Mouse (Mus musculus) spleen, postnatal 36 days (tissue): ENCODE measurements around the gene Bhmt.
A peak's percentile ranks its signal among the peaks of the same experiment; 100 is the strongest.
"Not testable (repeated sequence)": the region's sequence is repeated elsewhere in the genome, so short reads cannot be mapped to it uniquely, and the experiment has no call there.

Experiments used
- DNase-seq, 2 experiments: peaks; one replicate each; pipeline ENCODE4 v3.0.0; 2022; ENCODE audit warnings: low spot score in 2 of 2, mixed read lengths in 1 of 2

The Bhmt gene

DNA sequence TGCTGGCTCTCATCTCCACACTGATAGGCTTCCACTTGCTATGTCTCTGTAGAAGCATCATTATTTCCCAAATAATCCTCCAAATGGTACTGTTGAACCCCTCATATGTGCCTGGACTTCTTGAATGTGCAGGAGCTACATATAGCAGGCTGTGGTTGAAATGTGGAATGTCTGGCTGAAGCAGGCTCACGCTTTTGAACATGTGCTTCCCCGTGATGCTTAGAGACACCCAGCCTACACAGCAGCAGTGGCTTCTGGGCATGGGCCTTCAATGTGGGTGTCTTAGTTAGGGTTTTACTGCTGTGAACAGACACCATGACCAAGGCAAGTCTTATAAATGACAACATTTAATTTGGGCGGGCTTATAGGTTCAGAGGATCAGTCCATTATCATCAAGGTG is 30.1 kb downstream of the Bhmt start:
- no peak for DNase-seq

DNA sequence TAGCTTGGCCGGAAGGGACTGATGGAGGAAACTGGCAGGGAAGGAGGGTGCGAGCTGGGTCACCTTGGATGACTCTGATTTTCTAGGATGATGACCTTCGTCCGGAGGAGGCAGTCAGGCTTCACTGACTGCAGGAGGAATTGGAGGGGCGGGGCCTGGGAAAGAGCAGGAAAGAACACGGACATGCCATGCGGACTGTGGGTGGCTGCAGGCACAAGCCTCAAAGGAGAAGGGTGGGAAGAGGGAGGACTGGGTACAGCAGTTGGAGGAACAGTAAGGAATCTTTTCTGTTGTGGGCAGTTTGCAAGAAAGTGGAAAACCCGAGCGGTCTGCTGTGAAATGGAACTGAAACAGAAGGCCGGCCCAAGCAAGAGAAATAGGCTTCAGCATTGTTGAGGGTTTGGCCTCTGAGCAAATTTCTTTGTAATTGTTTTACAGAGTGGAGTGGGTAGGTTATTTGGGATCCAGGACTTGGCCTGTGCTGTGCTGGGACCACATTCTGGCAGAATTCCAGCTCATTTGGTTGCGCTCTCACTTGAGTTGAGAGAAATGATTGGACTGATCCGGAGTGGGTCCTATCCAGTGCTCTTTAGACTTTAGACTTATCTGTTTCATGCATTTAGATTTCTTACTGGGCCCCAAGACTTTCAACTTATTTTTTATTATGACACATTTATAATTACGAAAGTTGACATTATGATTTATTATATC is 30.7 kb downstream of the Bhmt start:
- DNase-seq, result no peak

DNA sequence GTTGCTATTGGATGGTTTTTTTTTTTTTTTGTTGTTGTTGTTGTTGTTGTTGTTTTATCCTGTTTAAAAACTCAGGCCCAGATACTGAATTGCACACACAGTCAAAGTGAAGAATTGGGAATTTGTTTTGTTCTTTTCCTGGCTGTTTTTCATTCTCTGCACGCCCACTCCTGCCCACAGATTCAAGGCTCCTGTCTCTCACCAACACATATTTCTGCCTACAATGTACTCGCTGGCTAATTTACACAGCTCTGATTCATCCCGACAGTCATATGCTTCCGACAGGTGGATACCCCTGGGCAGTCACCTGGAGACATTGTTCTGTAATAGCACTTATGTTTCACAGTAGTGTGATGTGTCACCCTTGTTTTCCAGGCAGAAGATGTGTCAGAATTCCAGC is 33.1 kb downstream of the Bhmt start:
- no peak for DNase-seq

- no peak for DNase-seq
Measured at GRCm38 (mm10) chr13:93601527-93601926, 36.2 kb downstream of the Bhmt start.

DNA sequence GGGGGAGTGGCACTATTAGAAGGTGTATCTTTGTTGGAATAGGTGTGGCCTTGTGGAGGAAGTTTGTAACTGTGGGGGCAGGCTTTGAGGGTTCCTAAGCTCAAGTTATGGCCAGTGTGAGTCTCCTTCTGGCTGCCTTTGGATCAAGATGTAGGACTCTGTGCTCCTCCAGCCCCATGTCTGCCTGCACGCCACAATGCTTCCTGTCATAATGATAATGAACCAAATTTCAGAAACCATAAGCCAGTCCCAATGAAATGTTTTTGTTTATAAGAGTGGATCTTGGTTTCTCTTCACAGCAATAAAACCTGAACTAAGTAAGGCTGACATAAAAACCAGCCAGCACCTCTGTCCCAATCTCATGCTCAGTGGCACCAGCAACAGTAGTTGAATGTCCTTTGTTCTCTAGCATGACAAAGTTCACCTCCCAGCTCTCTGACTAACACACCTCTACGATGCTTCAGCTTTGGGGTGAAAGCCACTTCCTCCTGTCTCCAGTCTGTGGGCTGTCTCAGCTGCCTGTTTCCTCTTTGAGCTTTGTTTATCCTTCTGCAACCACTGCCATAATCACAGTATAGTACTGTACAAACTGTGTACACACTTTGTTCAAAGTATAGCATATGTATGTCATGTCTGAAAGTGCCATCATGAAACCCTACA is 44.6 kb downstream of the Bhmt start:
- DNase-seq, result peak; percentile 16 to 20

DNA sequence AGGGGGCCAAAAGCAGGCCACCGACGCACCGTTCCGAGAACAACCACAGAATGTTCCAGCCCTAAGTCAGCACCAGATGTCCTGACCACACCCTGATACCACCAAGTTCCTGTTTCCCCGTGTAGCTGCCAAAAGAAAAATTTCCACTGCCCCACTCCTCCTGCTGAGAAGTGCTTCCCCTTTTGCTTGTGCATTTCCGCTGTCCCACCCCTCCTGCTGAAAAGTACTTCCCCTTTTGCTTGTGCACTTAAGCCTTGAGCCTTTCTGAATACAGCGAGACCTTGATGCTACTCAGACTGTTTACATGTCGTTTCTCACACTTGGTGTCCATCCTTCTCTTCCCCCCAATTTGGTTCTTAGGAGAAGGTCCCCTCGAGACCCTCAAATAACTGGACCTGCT is 55.2 kb downstream of the Bhmt start:
- not testable (repeated sequence) for DNase-seq

GRCm38 (mm10) chr13:93580431-93580830 is 57.3 kb downstream of the Bhmt start:
- DNase-seq, result no peak

DNA sequence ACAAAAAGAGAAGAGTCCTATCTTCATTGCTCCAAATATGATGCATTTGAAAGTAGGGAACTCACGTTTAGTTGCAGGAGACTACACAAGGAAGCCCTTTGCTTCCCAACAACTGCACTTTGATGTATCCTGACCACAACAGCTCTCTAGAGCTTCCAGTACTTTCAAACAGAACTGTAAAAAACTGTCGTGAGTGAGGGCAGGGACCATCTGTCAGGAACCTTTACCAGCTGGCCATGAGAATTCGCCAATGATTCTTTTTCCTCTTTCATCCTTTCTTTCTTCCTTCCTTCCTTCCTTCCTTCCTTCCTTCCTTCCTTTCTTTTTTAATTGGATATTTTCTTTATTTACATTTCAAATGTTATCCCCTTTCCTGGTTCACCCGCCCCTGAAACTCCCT is 68.1 kb downstream of the Bhmt start:
- no peak for DNase-seq
